Mouse (Mus musculus) lung, embryonic 14.5 days (tissue): ENCODE data around the gene Olfr789. TPM values are rescaled to one million over a fixed set of nuclear protein-coding genes. Genes with fewer than 3 reads are reported as not detected.

Source experiments
- ATAC-seq: fragments of 200-750 bp; cut with Nextera tagmentation; 2 replicates; pipeline ENCODE4 v1.8.0; 2017; ENCODE audit warnings: mild to moderate bottlenecking, moderate TSS enrichment, moderate library complexity; ENCODE audit not compliant: insufficient read depth
- DNase-seq: peaks from one replicate; pipeline ENCODE4 v3.0.0-alpha.2; 2015
- H3K27ac ChIP-seq: fragments of 300-500 bp; sonication (generic); 2 replicates; pipeline ENCODE4 v1.5.1; 2014; ENCODE audit warnings: low read depth, mild to moderate bottlenecking, moderate library complexity
- H3K27me3 ChIP-seq: fragments of 300-500 bp; sonication (generic); 2 replicates; pipeline ENCODE4 v1.6.1; 2014; ENCODE audit warnings: low read length, control low read depth; ENCODE audit not compliant: insufficient read depth
- H3K36me3 ChIP-seq: fragments of 300-500 bp; sonication (generic); 2 replicates; pipeline ENCODE4 v1.6.1; 2014; ENCODE audit warnings: control low read depth; ENCODE audit not compliant: insufficient read depth
- H3K4me1 ChIP-seq: fragments of 300-500 bp; sonication (generic); 2 replicates; pipeline ENCODE4 v1.6.1; 2014; ENCODE audit warnings: antibody characterized with exemption, control low read depth; ENCODE audit not compliant: insufficient read depth
- H3K4me2 ChIP-seq: fragments of 300-500 bp; sonication (generic); 2 replicates; pipeline ENCODE4 v1.6.1; 2014; ENCODE audit warnings: mild to moderate bottlenecking
- H3K4me3 ChIP-seq: fragments of 300-500 bp; sonication (generic); 2 replicates; pipeline ENCODE4 v1.5.1; 2014; ENCODE audit warnings: low read depth, low read length
- H3K9ac ChIP-seq: fragments of 300-500 bp; sonication (generic); 2 replicates; pipeline ENCODE4 v1.6.1; 2014
- H3K9me3 ChIP-seq: fragments of 300-500 bp; sonication (generic); 2 replicates; pipeline ENCODE4 v1.6.1; 2016; ENCODE audit warnings: low read depth, low read length, control low read depth
- CTCF ChIP-seq: IDR thresholded peaks from 2 replicates; pipeline ENCODE4 v1.5.1; 2016; ENCODE audit warnings: antibody characterized with exemption, low read depth
- WGBS: fragments of 180-500 bp; shearing (Covaris S2); extraction: QIAGEN DNeasy Blood & Tissue Kit; methylation state at CpG from one replicate; pipeline ENCODE4 v1.1.7; 2014; 5-methylcytosine and 5-hydroxymethylcytosine counted together
- polyA plus RNA-seq: library from polyadenylated mRNA; unstranded; fragments of >200 nt; fragmentation: Nextera tagmentation; extraction: Ambion mirVana; gene quantifications from 2 replicates; pipeline ENCODE4 v1.2.1, GENCODE M21; 2014

Olfr789 gene
- polyA plus RNA-seq, 1 experiment from 2014 or later = not detected

- ATAC-seq (no peak), DNase-seq (no peak)
- 81% methylated on average over 1 of the region's 1 CpGs for WGBS
- Histone ChIP-seq H3K9me3 (no peaks in the 10 kb centered on the region; the same call in 1 of the 2 replicates), H3K4me1 (no peaks in the 10 kb centered on the region), H3K9ac (no peak within 1 kb of the TSS), H3K36me3 (no peaks in the 10 kb centered on the region), H3K4me3 (no peak within 1 kb of the TSS), H3K27me3 (no peaks in the 10 kb centered on the region), H3K4me2 (no peak within 1 kb of the TSS), H3K27ac (no peak within 1 kb of the TSS)
- TF ChIP-seq CTCF = no peak
Measured at GRCm38 (mm10) chr10:129538862-129539261, 54.3 kb downstream of the Olfr789 start, which contains the start of gene Olfr792. Gene Olfr792 (plus strand): TSS chr10:129539162.

Other genes with a start within 250 kb of the Olfr789 start
- not detected in 2 replicates for gene Olfr774, start 248.5 kb upstream of the Olfr789 start, polyA plus RNA-seq
- not detected in 2 replicates for gene Olfr775, start 236.3 kb upstream of the Olfr789 start, polyA plus RNA-seq
- gene Olfr776, start 225.6 kb upstream of the Olfr789 start, polyA plus RNA-seq = not detected in 2 replicates
- not detected in 2 replicates for gene Olfr777, start 213.3 kb upstream of the Olfr789 start, polyA plus RNA-seq
- gene Olfr780, start 166.6 kb upstream of the Olfr789 start, polyA plus RNA-seq = not detected in 2 replicates
- gene Olfr781, start 155.9 kb upstream of the Olfr789 start, polyA plus RNA-seq = not detected in 2 replicates
- gene Olfr782, start 135.9 kb upstream of the Olfr789 start, polyA plus RNA-seq = not detected in 2 replicates
- 0.05 and 0.08 TPM in 2 replicates for gene Olfr784, start 100.7 kb upstream of the Olfr789 start, polyA plus RNA-seq
- gene Olfr785, start 79.3 kb upstream of the Olfr789 start, polyA plus RNA-seq = not detected in 2 replicates
- not detected in 2 replicates for gene Olfr786, start 57.4 kb upstream of the Olfr789 start, polyA plus RNA-seq
- not detected in 2 replicates for gene Olfr787, start 22.9 kb upstream of the Olfr789 start, polyA plus RNA-seq
- gene Olfr788, start 13.8 kb upstream of the Olfr789 start, polyA plus RNA-seq = not detected in 2 replicates
- gene Olfr790, start 13.7 kb downstream of the Olfr789 start, polyA plus RNA-seq = not detected in 2 replicates
- not detected in 2 replicates for gene Olfr791, start 37.0 kb downstream of the Olfr789 start, polyA plus RNA-seq
- not detected in 2 replicates for gene Olfr792, start 54.4 kb downstream of the Olfr789 start, polyA plus RNA-seq
- not detected in 2 replicates for gene Olfr794, start 82.9 kb downstream of the Olfr789 start, polyA plus RNA-seq
- not detected in 2 replicates for gene Olfr796, start 127.8 kb downstream of the Olfr789 start, polyA plus RNA-seq
- gene Olfr798, start 143.2 kb downstream of the Olfr789 start, polyA plus RNA-seq = not detected in 2 replicates
- gene Olfr799, start 152.7 kb downstream of the Olfr789 start, polyA plus RNA-seq = not detected in 2 replicates
- gene Olfr800, start 172.9 kb downstream of the Olfr789 start, polyA plus RNA-seq = not detected in 2 replicates
- not detected in 2 replicates for gene Olfr801, start 189.1 kb downstream of the Olfr789 start, polyA plus RNA-seq
- gene Olfr802, start 203.4 kb downstream of the Olfr789 start, polyA plus RNA-seq = not detected in 2 replicates
- gene Olfr803, start 209.5 kb downstream of the Olfr789 start, polyA plus RNA-seq = not detected in 2 replicates
- not detected in 2 replicates for gene Olfr804, start 218.5 kb downstream of the Olfr789 start, polyA plus RNA-seq
- gene Olfr805, start 244.6 kb downstream of the Olfr789 start, polyA plus RNA-seq = not detected in 2 replicates